Mouse (Mus musculus): ENCODE data around the gene Higd1c. TPM values are rescaled to one million over a fixed set of nuclear protein-coding genes. Genes with fewer than 3 reads are reported as not detected.

Gene Higd1c
- polyA plus RNA-seq, 1 experiment from 2014 or later: not detected

DNA sequence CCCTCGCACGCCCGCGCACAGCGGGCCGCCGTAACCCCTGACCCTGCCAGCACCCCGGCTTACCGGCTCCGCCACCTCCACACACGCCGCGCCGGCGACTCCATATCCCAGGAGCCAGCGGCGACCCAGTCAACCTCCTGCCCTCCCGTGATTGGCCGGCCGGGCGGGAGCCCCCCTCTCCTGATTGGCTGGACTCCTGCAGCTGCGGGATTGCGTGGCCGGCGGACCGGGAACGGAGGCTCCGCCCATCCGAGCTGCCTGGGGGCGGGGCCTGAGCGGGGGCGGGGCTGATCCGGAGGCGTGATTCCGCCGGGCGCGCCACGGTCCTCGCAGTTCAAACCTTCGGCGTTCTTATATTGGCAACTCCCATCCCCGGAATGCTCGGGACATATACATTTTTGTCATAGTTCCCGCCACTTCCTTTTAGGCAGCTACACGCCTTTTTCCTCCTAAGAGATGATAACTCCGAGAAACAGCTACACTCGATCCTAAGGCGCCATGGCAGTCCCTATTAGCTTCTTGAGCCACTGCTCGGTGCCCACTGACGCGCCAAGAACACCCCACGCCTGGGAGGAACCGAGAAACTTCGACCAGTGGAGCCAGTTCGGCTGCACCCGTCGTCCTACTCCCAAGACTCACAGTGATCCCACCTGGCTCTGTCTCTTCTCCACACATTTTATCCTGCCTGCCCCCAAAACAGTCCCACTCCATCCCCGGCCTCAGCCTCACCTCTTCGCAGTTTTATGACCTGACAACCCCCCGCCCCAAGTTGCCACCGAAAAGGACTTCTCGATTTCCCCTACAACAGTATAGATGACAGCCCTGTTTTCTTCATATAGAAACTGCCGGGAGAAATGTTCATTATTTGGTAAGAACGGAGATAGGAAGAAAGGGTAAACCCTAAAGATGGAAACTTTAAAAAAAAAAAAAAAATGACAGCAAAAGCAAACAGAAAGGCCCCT is 58.8 kb downstream of the Higd1c start:
- ATAC-seq (peak; percentile 95), DNase-seq (peak; percentile 99)
- Histone ChIP-seq H3K36me3 (replicated peaks; ENCODE audit: insufficient read depth, low read length) (no peaks in the 10 kb centered on the region), H3K4me2 (ENCODE audit: low read depth, low read length) (peak overlapping the region; percentile 97), H3K9me3 (ENCODE audit: low read length) (no peaks in the 10 kb centered on the region), H3K9ac (replicated peaks) (peak overlapping the region; percentile 96), H3K27me3 (ENCODE audit: insufficient read depth, low read length) (no peaks in the 10 kb centered on the region), H3K4me1 (ENCODE audit: insufficient read depth) (peaks cover 39% of the 10 kb centered on the region), H3K27ac (ENCODE audit: low read depth) (peak overlapping the region; percentile 79), H3K4me3 (ENCODE audit: low read depth, low read length) (peak overlapping the region; percentile 97)
- no peak for TF ChIP-seq EP300 (IDR thresholded peaks at IDR 0.05; ENCODE audit: low read depth)
- TF ChIP-seq CTCF (IDR thresholded peaks at IDR 0.05; ENCODE audit: low read depth): no peak
- under 1% methylated on average over 55 of the region's 65 CpGs for WGBS (ENCODE audit: insufficient replicate concordance)

- H3K36me3 ChIP-seq (replicated peaks; ENCODE audit: insufficient read depth, low read length): no peaks in the 10 kb centered on the region
- H3K4me3 ChIP-seq (ENCODE audit: low read depth, low read length): peak overlapping the region; percentile 97
- no peak for ATAC-seq
These were observed 59.6 kb downstream of the Higd1c start for GRCm38 (mm10) chr15:100423916-100424315.

GRCm38 (mm10) chr15:100424396-100425122 is 60.2 kb downstream of the Higd1c start, which contains the start of gene Slc11a2:
Slc11a2 (minus strand) TSS chr15:100425072.
- H3K36me3 ChIP-seq (replicated peaks; ENCODE audit: insufficient read depth, low read length): no peaks in the 10 kb centered on the region
- no peaks in the 10 kb centered on the region for H3K27me3 ChIP-seq (ENCODE audit: insufficient read depth, low read length)
- TF ChIP-seq EP300 (IDR thresholded peaks at IDR 0.05; ENCODE audit: low read depth) (no peak), CTCF (IDR thresholded peaks at IDR 0.05; ENCODE audit: low read depth) (no peak)
- peak within 1 kb of the TSS; percentile 96; the same call in 1 of the 2 replicates for H3K9ac ChIP-seq (replicated peaks)
- ATAC-seq (no peak), DNase-seq (no peak)
- no peaks in the 10 kb centered on the region for H3K9me3 ChIP-seq (ENCODE audit: low read length)
- no peak within 1 kb of the TSS for H3K27ac ChIP-seq (ENCODE audit: low read depth)
- H3K4me1 ChIP-seq (ENCODE audit: insufficient read depth): peaks cover 30% of the 10 kb centered on the region
- 29% methylated on average over 17 of the region's 17 CpGs for WGBS (ENCODE audit: insufficient replicate concordance)
- H3K4me2 ChIP-seq (ENCODE audit: low read depth, low read length): peak within 1 kb of the TSS; percentile 97
- H3K4me3 ChIP-seq (ENCODE audit: low read depth, low read length): peak within 1 kb of the TSS; percentile 97

More at GRCm38 (mm10) chr15:100423916-100424315, 59.6 kb downstream of the Higd1c start:
- Histone ChIP-seq H3K27me3 (ENCODE audit: insufficient read depth, low read length) (no peaks in the 10 kb centered on the region), H3K4me1 (ENCODE audit: insufficient read depth) (peaks cover 35% of the 10 kb centered on the region), H3K27ac (ENCODE audit: low read depth) (no peak overlapping the region), H3K9ac (replicated peaks) (peak overlapping the region; percentile 96; the same call in 1 of the 2 replicates), H3K9me3 (ENCODE audit: low read length) (no peaks in the 10 kb centered on the region), H3K4me2 (ENCODE audit: low read depth, low read length) (peak overlapping the region; percentile 97)
- peak; percentile 42 for DNase-seq
- 3% methylated on average over 14 of the region's 14 CpGs for WGBS (ENCODE audit: insufficient replicate concordance)
- TF ChIP-seq CTCF (IDR thresholded peaks at IDR 0.05; ENCODE audit: low read depth) (0 out of 2 replicates have a peak, but pooled peaks have one; percentile 31), EP300 (IDR thresholded peaks at IDR 0.05; ENCODE audit: low read depth) (no peak)

- TF ChIP-seq CTCF (IDR thresholded peaks at IDR 0.05; ENCODE audit: low read depth): no peak
- no peak for TF ChIP-seq EP300 (IDR thresholded peaks at IDR 0.05; ENCODE audit: low read depth)
- WGBS (ENCODE audit: insufficient replicate concordance): 79% methylated on average over 13 of the region's 13 CpGs
- H3K27me3 ChIP-seq (ENCODE audit: insufficient read depth, low read length): no peaks in the 10 kb centered on the region
- H3K27ac ChIP-seq (ENCODE audit: low read depth): no peak overlapping the region
- ATAC-seq (no peak), DNase-seq (no peak)
- H3K4me2 ChIP-seq (ENCODE audit: low read depth, low read length): no peak overlapping the region
- H3K9ac ChIP-seq (replicated peaks): no peak overlapping the region
- peaks cover 11% of the 10 kb centered on the region for H3K4me1 ChIP-seq (ENCODE audit: insufficient read depth)
- no peaks in the 10 kb centered on the region for H3K9me3 ChIP-seq (ENCODE audit: low read length)
- H3K4me3 ChIP-seq (ENCODE audit: low read depth, low read length): no peak overlapping the region
- no peaks in the 10 kb centered on the region for H3K36me3 ChIP-seq (replicated peaks; ENCODE audit: insufficient read depth, low read length)
These were observed 64.1 kb downstream of the Higd1c start for GRCm38 (mm10) chr15:100428296-100428905.

- Histone ChIP-seq H3K27me3 (ENCODE audit: insufficient read depth, low read length) (no peaks in the 10 kb centered on the region), H3K9ac (replicated peaks) (no peak overlapping the region), H3K4me2 (ENCODE audit: low read depth, low read length) (no peak overlapping the region), H3K9me3 (ENCODE audit: low read length) (no peaks in the 10 kb centered on the region), H3K4me1 (ENCODE audit: insufficient read depth) (peaks cover 3% of the 10 kb centered on the region; the same call in 1 of the 2 replicates), H3K27ac (ENCODE audit: low read depth) (no peak overlapping the region), H3K36me3 (replicated peaks; ENCODE audit: insufficient read depth, low read length) (no peaks in the 10 kb centered on the region), H3K4me3 (ENCODE audit: low read depth, low read length) (no peak overlapping the region)
- DNase-seq (no peak), ATAC-seq (no peak)
- no peak for TF ChIP-seq CTCF (IDR thresholded peaks at IDR 0.05; ENCODE audit: low read depth)
- no peak for TF ChIP-seq EP300 (IDR thresholded peaks at IDR 0.05; ENCODE audit: low read depth)
- WGBS (ENCODE audit: insufficient replicate concordance): 60% methylated on average over 11 of the region's 11 CpGs
These were observed 65.7 kb downstream of the Higd1c start for GRCm38 (mm10) chr15:100429959-100430565.

All from liver, postnatal 0 days (tissue).